Mouse (Mus musculus) heart, embryonic 13.5 days (tissue): Measurements from ENCODE around the gene Psmd1. TPM values are rescaled to one million over a fixed set of nuclear protein-coding genes. Genes with fewer than 3 reads are reported as not detected.

Source experiments
- ATAC-seq: fragments of 200-750 bp; cut with Nextera tagmentation; 2 replicates; pipeline ENCODE4 v1.8.0; 2017; ENCODE audit warnings: moderate TSS enrichment; ENCODE audit not compliant: insufficient number of reproducible peaks, low FRiP score, low TSS enrichment; ENCODE audit errors: extremely low read depth
- H3K27ac ChIP-seq: fragments of 300-500 bp; sonication (generic); replicated peaks from 2 replicates; pipeline ENCODE4 v1.5.1; 2015; ENCODE audit warnings: moderate library complexity, mild to moderate bottlenecking, inconsistent platforms
- H3K27me3 ChIP-seq: fragments of 300-500 bp; sonication (generic); replicated peaks from 2 replicates; pipeline ENCODE4 v1.6.1; 2015; ENCODE audit warnings: mild to moderate bottlenecking, inconsistent platforms
- H3K36me3 ChIP-seq: fragments of 300-500 bp; sonication (generic); 2 replicates; pipeline ENCODE4 v1.6.1; 2015; ENCODE audit warnings: mild to moderate bottlenecking, inconsistent platforms
- H3K4me1 ChIP-seq: fragments of 300-500 bp; sonication (generic); 2 replicates; pipeline ENCODE4 v1.6.1; 2015; ENCODE audit warnings: inconsistent platforms
- H3K4me2 ChIP-seq: fragments of 300-500 bp; sonication (generic); 2 replicates; pipeline ENCODE4 v1.6.1; 2015; ENCODE audit warnings: inconsistent platforms, mild to moderate bottlenecking, moderate library complexity
- H3K4me3 ChIP-seq: fragments of 300-500 bp; sonication (generic); 2 replicates; pipeline ENCODE4 v1.5.1; 2015; ENCODE audit warnings: moderate library complexity, mild to moderate bottlenecking, inconsistent platforms
- H3K9ac ChIP-seq: fragments of 300-500 bp; sonication (generic); 2 replicates; pipeline ENCODE4 v1.6.1; 2015; ENCODE audit warnings: inconsistent platforms, mild to moderate bottlenecking, moderate library complexity
- H3K9me3 ChIP-seq: fragments of 300-500 bp; sonication (generic); 2 replicates; pipeline ENCODE4 v1.6.1; 2016; ENCODE audit warnings: inconsistent platforms
- WGBS: fragments of 180-500 bp; shearing (Covaris S2); methylation state at CpG from one replicate; pipeline ENCODE4 v1.1.7; 2015; ENCODE audit warnings: mixed read lengths; 5-methylcytosine and 5-hydroxymethylcytosine counted together
- polyA plus RNA-seq: library from polyadenylated mRNA; unstranded; fragments of >200 nt; fragmentation: Nextera tagmentation; extraction: Ambion mirVana; gene quantifications from 2 replicates; pipeline ENCODE4 v1.2.1, GENCODE M21; 2015

The Psmd1 gene
- polyA plus RNA-seq, 1 experiment from 2014 or later = 126 TPM

GRCm38 (mm10) chr1:86161061-86161460 lies 96.9 kb downstream of the Psmd1 start:
- Histone ChIP-seq H3K4me1 (0 out of 2 replicates have a peak, but pooled peaks cover 3% of the 10 kb centered on the region), H3K27ac (no peak overlapping the region), H3K9ac (no peak overlapping the region), H3K27me3 (no peaks in the 10 kb centered on the region), H3K4me2 (no peak overlapping the region), H3K9me3 (no peaks in the 10 kb centered on the region), H3K4me3 (no peak overlapping the region), H3K36me3 (peaks cover 70% of the 10 kb centered on the region)
- no peak for ATAC-seq
- 53% methylated on average over 5 of the region's 5 CpGs for WGBS

GRCm38 (mm10) chr1:86174602-86175001 lies 110.4 kb downstream of the Psmd1 start:
- no peak for ATAC-seq
- 89% methylated on average over 5 of the region's 5 CpGs for WGBS
- no peak overlapping the region for H3K4me2 ChIP-seq

GRCm38 (mm10) chr1:86176066-86176465 lies 111.9 kb downstream of the Psmd1 start:
- WGBS = 84% methylated on average over 2 of the region's 2 CpGs
- no peak for ATAC-seq
- H3K4me2 ChIP-seq = no peak overlapping the region
- H3K36me3 ChIP-seq = peaks cover 57% of the 10 kb centered on the region
- no peak overlapping the region for H3K27ac ChIP-seq
- no peak overlapping the region for H3K9ac ChIP-seq
- H3K27me3 ChIP-seq = no peaks in the 10 kb centered on the region
- no peaks in the 10 kb centered on the region for H3K4me1 ChIP-seq
- H3K9me3 ChIP-seq = no peaks in the 10 kb centered on the region
- no peak overlapping the region for H3K4me3 ChIP-seq

More at GRCm38 (mm10) chr1:86174602-86175001, 110.4 kb downstream of the Psmd1 start:
- Histone ChIP-seq H3K9me3 (no peaks in the 10 kb centered on the region), H3K27me3 (no peaks in the 10 kb centered on the region), H3K4me3 (no peak overlapping the region), H3K4me1 (no peaks in the 10 kb centered on the region), H3K27ac (no peak overlapping the region), H3K36me3 (peaks cover 67% of the 10 kb centered on the region), H3K9ac (no peak overlapping the region)

- H3K9me3 ChIP-seq = no peaks in the 10 kb centered on the region
- H3K4me1 ChIP-seq = no peaks in the 10 kb centered on the region
- H3K27me3 ChIP-seq = no peaks in the 10 kb centered on the region
- H3K4me3 ChIP-seq = no peak overlapping the region
- no peak overlapping the region for H3K4me2 ChIP-seq
- 41% methylated on average over 7 of the region's 7 CpGs for WGBS
- no peak overlapping the region for H3K9ac ChIP-seq
- ATAC-seq = no peak
- peaks cover 35% of the 10 kb centered on the region for H3K36me3 ChIP-seq
- H3K27ac ChIP-seq = no peak overlapping the region
These were observed 114.5 kb downstream of the Psmd1 start for GRCm38 (mm10) chr1:86178462-86179253.

GRCm38 (mm10) chr1:86182004-86182709 lies 118.0 kb downstream of the Psmd1 start:
- peaks cover 9% of the 10 kb centered on the region; the same call in 1 of the 2 replicates for H3K36me3 ChIP-seq
- no peak overlapping the region; the same call in 1 of the 2 replicates for H3K27ac ChIP-seq
- H3K4me1 ChIP-seq = no peaks in the 10 kb centered on the region
- no peak overlapping the region for H3K4me3 ChIP-seq
- H3K9me3 ChIP-seq = no peaks in the 10 kb centered on the region
- no peak overlapping the region for H3K9ac ChIP-seq
- H3K4me2 ChIP-seq = no peak overlapping the region
- ATAC-seq = no peak
- WGBS = 62% methylated on average over 5 of the region's 5 CpGs
- no peaks in the 10 kb centered on the region for H3K27me3 ChIP-seq

GRCm38 (mm10) chr1:86183577-86184263 lies 119.5 kb downstream of the Psmd1 start:
- no peak overlapping the region for H3K9ac ChIP-seq
- H3K4me1 ChIP-seq = no peaks in the 10 kb centered on the region
- no peak overlapping the region for H3K4me3 ChIP-seq
- no peaks in the 10 kb centered on the region for H3K27me3 ChIP-seq
- 65% methylated on average over 4 of the region's 4 CpGs for WGBS
- ATAC-seq = no peak
- no peak overlapping the region for H3K27ac ChIP-seq
- H3K9me3 ChIP-seq = no peaks in the 10 kb centered on the region
- no peak overlapping the region for H3K4me2 ChIP-seq
- H3K36me3 ChIP-seq = 0 out of 2 replicates have a peak, but pooled peaks cover 1% of the 10 kb centered on the region

GRCm38 (mm10) chr1:86186762-86187161 lies 122.6 kb downstream of the Psmd1 start:
- no peaks in the 10 kb centered on the region for H3K27me3 ChIP-seq
- no peak overlapping the region for H3K4me2 ChIP-seq
- no peak for ATAC-seq
- H3K9ac ChIP-seq = no peak overlapping the region
- 75% methylated on average over 7 of the region's 7 CpGs for WGBS
- no peak overlapping the region for H3K27ac ChIP-seq
- H3K9me3 ChIP-seq = no peaks in the 10 kb centered on the region
- H3K4me3 ChIP-seq = no peak overlapping the region
- H3K36me3 ChIP-seq = peaks cover 14% of the 10 kb centered on the region; the same call in 1 of the 2 replicates
- H3K4me1 ChIP-seq = peaks cover 8% of the 10 kb centered on the region; the same call in 1 of the 2 replicates

GRCm38 (mm10) chr1:86187856-86188255 lies 123.7 kb downstream of the Psmd1 start:
- H3K36me3 ChIP-seq = peaks cover 14% of the 10 kb centered on the region
- no peak overlapping the region for H3K4me2 ChIP-seq
- H3K9ac ChIP-seq = no peak overlapping the region
- no peak for ATAC-seq
- no peaks in the 10 kb centered on the region for H3K27me3 ChIP-seq
- WGBS = 55% methylated on average over 2 of the region's 2 CpGs
- H3K27ac ChIP-seq = no peak overlapping the region
- H3K4me1 ChIP-seq = peaks cover 8% of the 10 kb centered on the region; the same call in 1 of the 2 replicates
- no peaks in the 10 kb centered on the region for H3K9me3 ChIP-seq
- no peak overlapping the region for H3K4me3 ChIP-seq

- 81% methylated on average over 2 of the region's 2 CpGs for WGBS
- H3K27ac ChIP-seq = no peak overlapping the region
- ATAC-seq = no peak
- H3K36me3 ChIP-seq = peaks cover 14% of the 10 kb centered on the region
- H3K9ac ChIP-seq = no peak overlapping the region
- no peak overlapping the region for H3K4me3 ChIP-seq
- H3K27me3 ChIP-seq = no peaks in the 10 kb centered on the region
- H3K4me2 ChIP-seq = no peak overlapping the region
- H3K9me3 ChIP-seq = no peaks in the 10 kb centered on the region
- H3K4me1 ChIP-seq = peaks cover 8% of the 10 kb centered on the region; the same call in 1 of the 2 replicates
These were observed 124.1 kb downstream of the Psmd1 start for GRCm38 (mm10) chr1:86188271-86188670.
